Mouse (Mus musculus): ENCODE results near the gene Dus3l.

The Dus3l gene

DNA sequence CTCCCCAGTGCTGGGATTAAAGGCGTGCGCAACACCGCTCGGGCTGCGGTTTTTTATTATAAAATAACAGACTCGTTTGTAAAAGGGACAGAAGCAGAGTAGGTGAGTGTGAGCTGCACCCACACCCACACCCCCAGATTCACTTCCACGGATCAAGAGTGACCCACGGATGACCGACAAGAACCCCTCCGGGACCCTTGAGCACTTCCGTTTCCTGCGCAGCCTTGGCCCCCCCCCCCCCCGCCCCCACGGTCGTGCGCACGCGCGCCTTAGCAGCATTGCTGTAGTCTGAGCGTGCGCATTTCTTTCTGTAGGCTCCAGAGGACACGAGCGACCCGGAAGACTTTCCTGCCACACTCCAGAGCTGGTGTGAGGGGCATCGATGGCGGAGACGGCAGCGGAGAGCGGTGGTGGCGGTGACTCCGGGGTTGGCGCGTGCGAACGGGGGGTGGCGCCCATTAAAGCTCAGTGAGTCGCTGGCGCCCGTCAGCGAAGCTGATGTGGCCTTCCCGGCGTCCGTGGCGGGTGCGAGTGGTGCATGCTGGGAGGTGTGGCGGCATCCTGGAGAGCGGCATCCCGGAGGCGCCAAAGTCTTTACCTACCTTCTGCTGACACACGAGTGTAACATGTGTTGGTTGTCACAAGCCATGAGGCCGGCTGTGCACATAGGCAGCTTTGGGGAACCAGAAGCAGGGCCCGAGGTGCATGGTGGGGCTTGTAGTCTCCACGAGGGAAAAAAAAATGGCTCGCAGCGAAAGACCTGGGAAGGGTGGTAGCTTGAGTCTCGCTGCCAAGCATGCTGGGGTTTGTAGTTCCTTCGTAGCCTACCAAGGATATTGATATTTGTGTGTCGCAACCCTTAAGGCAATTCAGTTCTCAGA, at the start of gene Dus3l:
Gene Dus3l (plus strand): TSS at position 284 of the 881 bp plus-strand sequence.
- in situ Hi-C loops (cut with MboI; ENCODE audit: low pct_unique_long_range_greater_than_20kb in 1 of 2, low sequenced_read_pairs in 2 of 2, unreplicated experiment in 1 of 2), result no loop called here

GRCm38 (mm10) chr17:56715360-56715759, 49.2 kb upstream of the Dus3l start:
- in situ Hi-C loops (cut with MboI; ENCODE audit: low pct_unique_long_range_greater_than_20kb in 1 of 2, low sequenced_read_pairs in 2 of 2, unreplicated experiment in 1 of 2), result no loop called here

GRCm38 (mm10) chr17:56715914-56716654, 48.5 kb upstream of the Dus3l start:
- in situ Hi-C loops (cut with MboI; ENCODE audit: low pct_unique_long_range_greater_than_20kb in 1 of 2, low sequenced_read_pairs in 2 of 2, unreplicated experiment in 1 of 2), result no loop called here

GRCm38 (mm10) chr17:56716655-56717362, 47.7 kb upstream of the Dus3l start:
- in situ Hi-C loops (cut with MboI; ENCODE audit: low pct_unique_long_range_greater_than_20kb in 1 of 2, low sequenced_read_pairs in 2 of 2, unreplicated experiment in 1 of 2), result no loop called here

DNA sequence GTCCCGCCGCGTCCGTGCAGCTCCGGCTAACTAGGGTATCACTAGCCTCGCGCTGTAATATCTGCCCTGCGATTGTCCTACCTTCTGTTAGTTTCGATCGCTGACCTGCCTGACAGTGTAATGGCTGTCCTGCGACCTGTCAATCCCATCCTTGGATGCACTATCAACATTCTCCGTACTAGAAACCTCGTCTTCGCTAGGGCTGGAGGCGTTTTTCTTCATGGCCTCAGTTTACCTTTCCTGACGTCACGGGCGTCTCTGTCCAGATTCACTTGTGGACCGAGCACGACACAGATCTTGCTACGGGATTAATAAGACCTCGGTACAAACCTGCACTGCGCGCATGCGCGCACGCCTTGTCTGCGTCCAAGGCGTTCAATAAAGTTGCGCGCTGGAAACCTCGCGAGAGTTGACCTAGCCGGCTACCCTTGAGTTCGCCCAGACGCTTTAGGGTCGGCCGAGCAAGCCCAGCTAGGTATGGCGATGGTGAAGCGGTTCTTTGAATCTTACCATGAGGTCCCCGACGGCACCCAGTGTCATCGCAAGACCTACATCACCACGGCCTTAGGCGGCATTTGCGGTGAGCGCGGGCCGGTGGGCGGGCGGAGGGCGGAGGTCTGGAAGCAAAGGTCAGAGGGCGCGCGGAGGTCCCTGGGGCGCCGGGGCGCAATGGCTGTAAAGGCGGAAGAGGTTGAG, 47.0 kb upstream of the Dus3l start, which contains the start of the genes Ndufa11 and Vmac:
Gene Ndufa11 (plus strand): TSS at position 405 of the 696 bp plus-strand sequence.
Gene Vmac (minus strand): TSS at position 660 of the 696 bp plus-strand sequence.
- in situ Hi-C loops (cut with MboI; ENCODE audit: low pct_unique_long_range_greater_than_20kb in 1 of 2, low sequenced_read_pairs in 2 of 2, unreplicated experiment in 1 of 2), result no loop called here

DNA sequence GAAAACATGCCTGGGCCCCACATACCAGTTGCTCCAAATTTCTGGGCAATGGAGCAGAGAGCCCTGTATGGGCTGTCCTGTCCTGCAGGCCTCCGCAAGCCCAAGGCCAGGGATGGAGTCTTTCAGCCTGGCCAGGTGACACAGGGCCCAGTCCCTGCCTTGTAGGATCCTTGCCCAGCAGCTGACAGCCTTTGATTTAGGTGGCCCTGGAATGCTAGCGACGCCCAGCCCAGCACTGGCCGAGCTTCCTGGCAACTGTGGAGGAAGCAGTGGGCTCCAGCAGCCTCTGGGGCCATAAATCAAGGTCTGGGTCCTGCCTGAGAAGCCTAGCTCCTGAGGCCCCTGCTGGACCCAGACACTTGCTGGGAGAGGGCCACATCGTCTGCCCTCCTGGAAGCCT, 42.1 kb upstream of the Dus3l start:
- in situ Hi-C loops (cut with MboI; ENCODE audit: low pct_unique_long_range_greater_than_20kb in 1 of 2, low sequenced_read_pairs in 2 of 2, unreplicated experiment in 1 of 2), result no loop called here

GRCm38 (mm10) chr17:56723419-56724161, 41.0 kb upstream of the Dus3l start:
- in situ Hi-C loops (cut with MboI; ENCODE audit: low pct_unique_long_range_greater_than_20kb in 1 of 2, low sequenced_read_pairs in 2 of 2, unreplicated experiment in 1 of 2), result no loop called here

- in situ Hi-C loops (cut with MboI; ENCODE audit: low pct_unique_long_range_greater_than_20kb in 1 of 2, low sequenced_read_pairs in 2 of 2, unreplicated experiment in 1 of 2), result no loop called here
These were observed 37.4 kb upstream of the Dus3l start for GRCm38 (mm10) chr17:56727029-56727649.

- in situ Hi-C loops (cut with MboI; ENCODE audit: low pct_unique_long_range_greater_than_20kb in 1 of 2, low sequenced_read_pairs in 2 of 2, unreplicated experiment in 1 of 2), result no loop called here
These were observed 36.9 kb upstream of the Dus3l start for GRCm38 (mm10) chr17:56727659-56728058.

GRCm38 (mm10) chr17:56728117-56728516, 36.4 kb upstream of the Dus3l start:
- in situ Hi-C loops (cut with MboI; ENCODE audit: low pct_unique_long_range_greater_than_20kb in 1 of 2, low sequenced_read_pairs in 2 of 2, unreplicated experiment in 1 of 2), result no loop called here

DNA sequence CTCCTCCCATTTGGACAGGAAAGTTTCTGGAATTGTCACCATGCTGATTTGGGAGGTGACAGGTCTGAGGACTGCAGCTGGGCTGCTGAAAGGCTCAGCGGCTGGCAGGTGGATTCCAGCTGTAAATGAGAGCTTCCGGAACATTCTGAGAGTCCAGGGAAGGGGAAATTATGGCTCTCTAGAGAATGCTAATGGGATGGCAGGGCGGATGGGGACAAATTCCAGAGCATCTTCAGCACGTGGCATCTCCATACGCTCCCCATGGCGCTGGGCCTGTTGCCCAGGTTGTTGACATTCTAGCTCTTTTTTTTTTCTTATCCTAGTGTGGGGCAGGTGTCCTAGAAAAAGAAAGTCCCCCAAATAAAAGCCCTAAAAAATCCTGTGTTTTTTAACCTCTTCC, 35.4 kb upstream of the Dus3l start:
- in situ Hi-C loops (cut with MboI; ENCODE audit: low pct_unique_long_range_greater_than_20kb in 1 of 2, low sequenced_read_pairs in 2 of 2, unreplicated experiment in 1 of 2), result no loop called here

DNA sequence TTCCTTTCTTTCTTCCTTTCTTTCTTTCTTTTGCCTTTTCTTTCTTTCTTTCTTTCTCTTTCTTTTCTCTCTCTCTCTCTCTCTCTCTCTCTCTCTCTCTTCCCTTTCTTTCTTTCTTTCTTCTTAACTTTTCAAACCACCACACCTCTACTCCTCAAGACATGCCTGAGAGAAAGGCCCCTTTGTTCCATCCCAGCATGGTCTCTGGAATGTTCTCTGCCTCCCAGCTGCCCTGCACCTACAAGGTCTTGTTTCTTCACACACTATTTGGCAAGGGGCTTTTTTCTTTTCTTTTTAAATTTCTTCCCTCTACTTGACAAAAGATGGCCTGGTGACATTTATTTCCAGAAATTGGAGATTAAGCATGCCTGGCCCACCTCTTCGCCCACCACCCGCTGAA, 34.9 kb upstream of the Dus3l start:
- in situ Hi-C loops (cut with MboI; ENCODE audit: low pct_unique_long_range_greater_than_20kb in 1 of 2, low sequenced_read_pairs in 2 of 2, unreplicated experiment in 1 of 2), result no loop called here

DNA sequence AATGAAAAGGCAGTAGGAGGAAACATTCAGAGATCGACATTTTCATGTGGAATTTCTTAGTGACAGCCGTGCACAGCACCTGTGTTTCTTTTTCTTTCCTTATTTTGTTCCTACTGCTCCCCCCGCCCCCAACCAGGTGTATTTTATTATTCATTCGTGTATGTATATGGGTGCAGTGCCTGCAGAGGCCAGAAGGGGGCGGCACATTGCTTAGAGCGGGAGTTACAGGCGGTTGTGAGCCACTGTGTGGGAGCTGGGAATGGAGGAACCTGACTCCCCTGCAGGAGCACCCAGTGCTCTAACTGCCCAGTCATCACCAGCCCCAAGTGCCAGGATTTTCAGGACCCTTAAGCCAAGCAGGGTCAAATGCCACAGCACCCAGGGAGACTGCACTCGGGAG, 28.0 kb upstream of the Dus3l start:
- in situ Hi-C loops (cut with MboI; ENCODE audit: low pct_unique_long_range_greater_than_20kb in 1 of 2, low sequenced_read_pairs in 2 of 2, unreplicated experiment in 1 of 2), result no loop called here

GRCm38 (mm10) chr17:56738221-56738620, 26.3 kb upstream of the Dus3l start:
- in situ Hi-C loops (cut with MboI; ENCODE audit: low pct_unique_long_range_greater_than_20kb in 1 of 2, low sequenced_read_pairs in 2 of 2, unreplicated experiment in 1 of 2), result no loop called here

DNA sequence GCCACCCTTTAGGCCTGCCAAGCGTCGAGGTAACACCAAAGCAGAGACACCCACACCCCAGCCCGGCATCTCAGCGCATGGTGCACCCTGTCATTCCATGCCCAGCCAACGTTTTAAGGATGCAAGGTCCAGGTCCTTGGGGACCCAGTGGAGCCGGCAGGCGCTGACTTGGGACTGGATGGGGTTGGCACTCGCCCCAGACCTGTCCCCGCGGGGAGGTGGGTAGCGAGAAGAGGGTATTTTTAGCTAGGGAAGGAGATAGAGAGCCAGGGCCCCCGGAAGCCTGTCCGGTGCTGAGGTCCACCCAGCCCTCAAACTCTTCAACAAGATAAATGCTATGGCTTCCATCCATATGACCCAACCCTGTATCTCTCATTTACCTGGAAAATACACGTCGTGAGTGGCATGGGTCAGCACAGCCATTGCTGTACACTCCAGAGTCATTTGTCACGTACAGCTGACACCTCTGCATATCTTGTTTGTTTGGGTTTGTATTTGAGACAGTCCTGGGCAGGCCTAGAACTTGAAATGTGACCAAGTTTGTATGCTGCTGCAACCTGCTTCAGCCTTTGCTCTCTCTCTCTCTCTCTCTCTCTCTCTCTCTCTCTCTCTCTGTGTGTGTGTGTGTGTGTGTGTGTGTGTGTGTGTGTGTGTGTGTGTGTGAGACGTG, 24.3 kb upstream of the Dus3l start:
- in situ Hi-C loops (cut with MboI; ENCODE audit: low pct_unique_long_range_greater_than_20kb in 1 of 2, low sequenced_read_pairs in 2 of 2, unreplicated experiment in 1 of 2), result no loop called here

- in situ Hi-C loops (cut with MboI; ENCODE audit: low pct_unique_long_range_greater_than_20kb in 1 of 2, low sequenced_read_pairs in 2 of 2, unreplicated experiment in 1 of 2), result no loop called here
These were observed 23.8 kb upstream of the Dus3l start for GRCm38 (mm10) chr17:56740788-56741160.

DNA sequence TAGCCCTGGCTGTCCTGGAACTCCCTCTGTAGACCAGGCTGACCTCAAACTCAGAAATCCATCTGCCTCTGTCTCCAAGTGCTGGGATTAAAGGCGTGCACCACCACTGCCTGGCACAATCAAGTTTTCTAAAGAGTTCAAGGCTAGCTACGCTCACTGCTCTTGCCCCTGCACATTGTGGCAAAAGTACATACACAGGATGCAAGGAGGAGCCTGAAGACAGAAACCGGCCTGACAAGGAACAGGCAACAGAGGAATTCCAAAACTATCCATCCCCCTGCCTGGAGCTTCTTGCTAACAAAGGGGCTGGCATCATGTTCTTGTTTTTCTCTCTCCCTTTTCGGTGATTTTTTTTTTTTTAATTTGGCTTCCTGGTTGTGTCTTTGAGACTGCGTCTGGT, 20.4 kb upstream of the Dus3l start:
- in situ Hi-C loops (cut with MboI; ENCODE audit: low pct_unique_long_range_greater_than_20kb in 1 of 2, low sequenced_read_pairs in 2 of 2, unreplicated experiment in 1 of 2), result no loop called here
